Mouse (Mus musculus) embryonic facial prominence, embryonic 15.5 days (tissue): ENCODE measurements around the gene Ctcf. TPM values are rescaled to one million over a fixed set of nuclear protein-coding genes. Genes with fewer than 3 reads are reported as not detected.

Source experiments
- ATAC-seq: fragments of 200-750 bp; cut with Nextera tagmentation; 2 replicates; pipeline ENCODE4 v1.8.0; 2017; ENCODE audit warnings: low read depth, moderate TSS enrichment; ENCODE audit not compliant: insufficient number of reproducible peaks, low FRiP score, low TSS enrichment
- H3K27ac ChIP-seq: fragments of 300-500 bp; sonication (generic); replicated peaks from 2 replicates; pipeline ENCODE4 v1.5.1; 2015; ENCODE audit warnings: mild to moderate bottlenecking, inconsistent platforms
- H3K27me3 ChIP-seq: fragments of 300-500 bp; sonication (generic); 2 replicates; pipeline ENCODE4 v1.6.1; 2015; ENCODE audit warnings: inconsistent platforms
- H3K36me3 ChIP-seq: fragments of 300-500 bp; sonication (generic); 2 replicates; pipeline ENCODE4 v1.6.1; 2015; ENCODE audit warnings: mild to moderate bottlenecking, inconsistent platforms
- H3K4me1 ChIP-seq: fragments of 300-500 bp; sonication (generic); 2 replicates; pipeline ENCODE4 v1.6.1; 2015; ENCODE audit warnings: inconsistent platforms
- H3K4me2 ChIP-seq: fragments of 300-500 bp; sonication (generic); replicated peaks from 2 replicates; pipeline ENCODE4 v1.6.1; 2015; ENCODE audit warnings: mild to moderate bottlenecking, inconsistent platforms
- H3K4me3 ChIP-seq: fragments of 300-500 bp; sonication (generic); replicated peaks from 2 replicates; pipeline ENCODE4 v1.5.1; 2015; ENCODE audit warnings: mild to moderate bottlenecking, inconsistent platforms
- H3K9ac ChIP-seq: fragments of 300-500 bp; sonication (generic); 2 replicates; pipeline ENCODE4 v1.6.1; 2015; ENCODE audit warnings: inconsistent platforms
- H3K9me3 ChIP-seq: fragments of 300-500 bp; sonication (generic); replicated peaks from 2 replicates; pipeline ENCODE4 v1.6.1; 2016; ENCODE audit warnings: inconsistent platforms
- WGBS: fragments of 180-500 bp; shearing (Covaris S2); methylation state at CpG from one replicate; pipeline ENCODE4 v1.1.7; 2015; 5-methylcytosine and 5-hydroxymethylcytosine counted together
- polyA plus RNA-seq: library from polyadenylated mRNA; unstranded; fragments of >200 nt; fragmentation: Nextera tagmentation; extraction: Ambion mirVana; gene quantifications from 2 replicates; pipeline ENCODE4 v1.2.1, GENCODE M21; 2015

Gene Ctcf
- polyA plus RNA-seq, 1 experiment from 2014 or later = 122 TPM

- no peaks in the 10 kb centered on the region for H3K27me3 ChIP-seq
- H3K36me3 ChIP-seq = no peaks in the 10 kb centered on the region
- peak overlapping the region; percentile 82 for H3K4me3 ChIP-seq
- peak; percentile 59; the same call in 1 of the 2 replicates for ATAC-seq
- peak overlapping the region; percentile 89 for H3K27ac ChIP-seq
- peaks cover 22% of the 10 kb centered on the region for H3K4me1 ChIP-seq
- H3K9me3 ChIP-seq = no peaks in the 10 kb centered on the region
- WGBS = 2% methylated on average over 30 of the region's 30 CpGs
- peak overlapping the region; percentile 72 for H3K9ac ChIP-seq
- peak overlapping the region; percentile 93 for H3K4me2 ChIP-seq
Observed at GRCm38 (mm10) chr8:105606189-105607023, 30.0 kb upstream of the Ctcf start.

DNA sequence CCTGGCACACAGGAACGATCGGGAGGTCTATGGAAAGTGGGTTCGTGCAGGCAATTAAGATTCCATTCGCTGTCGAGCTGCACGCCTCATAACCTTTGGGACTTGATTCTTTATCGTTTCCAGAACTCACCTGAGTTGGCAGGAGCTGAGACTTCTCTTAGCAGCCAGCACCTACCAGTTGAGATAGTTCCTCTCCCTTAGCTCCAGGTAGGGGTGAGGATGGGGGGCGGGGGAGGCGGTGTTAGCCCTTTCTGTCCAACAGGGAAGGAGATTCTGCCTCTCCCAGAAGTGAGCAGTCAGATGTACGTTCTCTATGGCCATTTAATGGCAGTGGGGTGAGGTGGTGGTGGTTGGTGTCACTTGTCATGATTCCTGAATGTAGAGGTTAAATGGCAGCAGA is 29.3 kb upstream of the Ctcf start:
- WGBS = 7% methylated on average over 10 of the region's 10 CpGs
- peak overlapping the region; percentile 72; the same call in 1 of the 2 replicates for H3K9ac ChIP-seq
- ATAC-seq = no peak
- H3K4me1 ChIP-seq = peaks cover 22% of the 10 kb centered on the region
- peak overlapping the region; percentile 82 for H3K4me3 ChIP-seq
- peaks cover 5% of the 10 kb centered on the region; the same call in 1 of the 2 replicates for H3K27me3 ChIP-seq
- H3K27ac ChIP-seq = peak overlapping the region; percentile 89; the same call in 1 of the 2 replicates
- H3K4me2 ChIP-seq = peak overlapping the region; percentile 93
- no peaks in the 10 kb centered on the region for H3K36me3 ChIP-seq
- H3K9me3 ChIP-seq = no peaks in the 10 kb centered on the region

DNA sequence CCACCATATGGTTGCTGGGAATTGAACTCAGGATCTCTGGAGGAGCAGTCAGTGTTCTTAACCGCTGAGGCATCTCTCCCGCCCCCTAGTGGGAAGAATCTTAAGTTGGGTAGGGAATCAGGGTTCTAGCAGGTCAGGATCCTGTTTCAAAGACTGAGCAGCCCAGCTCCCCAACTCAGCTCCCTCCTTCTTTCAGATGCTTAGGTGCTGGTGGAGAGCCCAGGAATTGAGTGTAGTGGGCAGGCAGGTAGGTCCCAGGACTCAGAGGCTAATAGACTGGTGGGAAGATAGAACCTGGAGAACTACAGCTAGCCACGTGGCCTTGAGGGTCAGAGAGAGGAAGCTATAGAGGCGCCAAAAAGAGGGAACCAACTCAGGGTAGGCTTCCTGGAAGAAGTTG is 28.7 kb upstream of the Ctcf start:
- Histone ChIP-seq H3K4me1 (peaks cover 25% of the 10 kb centered on the region), H3K4me3 (no peak overlapping the region), H3K27me3 (peaks cover 11% of the 10 kb centered on the region; the same call in 1 of the 2 replicates), H3K9me3 (no peaks in the 10 kb centered on the region), H3K36me3 (no peaks in the 10 kb centered on the region), H3K9ac (no peak overlapping the region), H3K27ac (no peak overlapping the region), H3K4me2 (no peak overlapping the region)
- 27% methylated on average over 4 of the region's 4 CpGs for WGBS
- no peak for ATAC-seq

GRCm38 (mm10) chr8:105609355-105609754 is 27.0 kb upstream of the Ctcf start:
- Histone ChIP-seq H3K27me3 (peaks cover 11% of the 10 kb centered on the region; the same call in 1 of the 2 replicates), H3K36me3 (no peaks in the 10 kb centered on the region), H3K4me1 (peaks cover 39% of the 10 kb centered on the region), H3K27ac (no peak overlapping the region), H3K9me3 (no peaks in the 10 kb centered on the region), H3K4me3 (no peak overlapping the region), H3K4me2 (no peak overlapping the region), H3K9ac (no peak overlapping the region)
- ATAC-seq = no peak
- WGBS = 60% methylated on average over 2 of the region's 2 CpGs

GRCm38 (mm10) chr8:105609771-105610170 is 26.6 kb upstream of the Ctcf start:
- WGBS = 73% methylated on average over 4 of the region's 4 CpGs
- no peaks in the 10 kb centered on the region for H3K36me3 ChIP-seq
- no peak overlapping the region for H3K4me3 ChIP-seq
- no peak overlapping the region for H3K27ac ChIP-seq
- H3K4me2 ChIP-seq = no peak overlapping the region
- H3K4me1 ChIP-seq = peaks cover 43% of the 10 kb centered on the region
- peaks cover 11% of the 10 kb centered on the region; the same call in 1 of the 2 replicates for H3K27me3 ChIP-seq
- H3K9ac ChIP-seq = no peak overlapping the region
- H3K9me3 ChIP-seq = no peaks in the 10 kb centered on the region
- ATAC-seq = no peak

- no peak for ATAC-seq
- H3K4me2 ChIP-seq = no peak overlapping the region
- H3K9ac ChIP-seq = no peak overlapping the region
- H3K9me3 ChIP-seq = no peaks in the 10 kb centered on the region
- peaks cover 30% of the 10 kb centered on the region for H3K4me1 ChIP-seq
- no peak overlapping the region for H3K4me3 ChIP-seq
- peaks cover 11% of the 10 kb centered on the region; the same call in 1 of the 2 replicates for H3K27me3 ChIP-seq
- H3K27ac ChIP-seq = no peak overlapping the region
- 86% methylated on average over 9 of the region's 9 CpGs for WGBS
- peaks cover 18% of the 10 kb centered on the region for H3K36me3 ChIP-seq
Observed at GRCm38 (mm10) chr8:105611836-105612235, 24.5 kb upstream of the Ctcf start.

DNA sequence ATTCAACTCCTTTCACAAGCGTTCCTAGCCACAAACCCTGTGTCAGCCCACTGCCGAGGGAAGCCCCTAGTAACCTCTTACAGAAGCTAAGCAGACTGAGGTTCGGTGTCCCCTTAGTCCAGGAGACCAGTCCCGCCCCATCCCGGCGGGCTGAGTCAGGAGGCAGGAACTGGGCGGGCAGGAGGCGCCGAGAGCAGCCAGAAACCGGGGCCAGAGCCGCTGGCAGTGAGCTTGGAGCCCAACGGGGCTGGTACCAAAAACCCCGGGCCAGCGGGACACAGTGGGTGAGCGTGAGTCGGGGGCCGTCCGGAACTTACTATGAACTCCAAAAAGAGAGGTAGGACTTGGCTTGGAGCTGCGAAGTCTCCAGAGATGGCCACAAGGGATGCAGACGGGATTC is 23.3 kb upstream of the Ctcf start:
- Histone ChIP-seq H3K36me3 (peaks cover 30% of the 10 kb centered on the region), H3K4me3 (peak overlapping the region; percentile 55), H3K27ac (no peak overlapping the region), H3K9me3 (no peaks in the 10 kb centered on the region), H3K9ac (peak overlapping the region; percentile 15; the same call in 1 of the 2 replicates), H3K4me2 (peak overlapping the region; percentile 97), H3K4me1 (peaks cover 22% of the 10 kb centered on the region), H3K27me3 (peaks cover 11% of the 10 kb centered on the region; the same call in 1 of the 2 replicates)
- WGBS = 5% methylated on average over 20 of the region's 20 CpGs
- no peak for ATAC-seq

GRCm38 (mm10) chr8:105613830-105614511 is 22.4 kb upstream of the Ctcf start:
- peak; percentile 48 for ATAC-seq
- no peak overlapping the region for H3K27ac ChIP-seq
- peak overlapping the region; percentile 97 for H3K4me2 ChIP-seq
- 2% methylated on average over 50 of the region's 50 CpGs for WGBS
- H3K36me3 ChIP-seq = peaks cover 40% of the 10 kb centered on the region
- H3K27me3 ChIP-seq = peaks cover 11% of the 10 kb centered on the region; the same call in 1 of the 2 replicates
- H3K9ac ChIP-seq = peak overlapping the region; percentile 53
- peaks cover 22% of the 10 kb centered on the region for H3K4me1 ChIP-seq
- H3K4me3 ChIP-seq = peak overlapping the region; percentile 55
- no peaks in the 10 kb centered on the region for H3K9me3 ChIP-seq

DNA sequence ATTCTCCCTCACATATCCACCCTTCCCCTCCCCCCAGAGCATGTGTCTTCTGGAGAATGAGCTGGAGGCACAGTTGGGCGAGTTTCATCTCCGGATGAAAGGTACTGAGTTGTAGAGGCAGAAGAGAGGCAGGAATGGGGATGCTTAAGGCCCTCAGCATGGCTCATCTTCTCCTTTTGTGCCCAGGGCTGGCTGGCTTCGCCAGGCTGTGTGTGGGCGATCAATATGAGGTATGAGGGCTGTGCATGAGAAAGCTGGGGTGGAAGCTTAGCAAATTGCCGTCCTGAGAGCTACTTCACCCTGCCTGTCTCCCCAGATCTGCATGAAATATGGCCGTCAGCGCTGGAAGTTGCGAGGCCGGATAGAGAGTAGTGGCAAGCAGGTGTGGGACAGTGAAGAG is 20.4 kb upstream of the Ctcf start:
- Histone ChIP-seq H3K9ac (no peak overlapping the region), H3K36me3 (peaks cover 60% of the 10 kb centered on the region), H3K9me3 (no peaks in the 10 kb centered on the region), H3K4me3 (no peak overlapping the region), H3K27ac (no peak overlapping the region), H3K4me1 (peaks cover 22% of the 10 kb centered on the region), H3K4me2 (no peak overlapping the region), H3K27me3 (peaks cover 11% of the 10 kb centered on the region; the same call in 1 of the 2 replicates)
- ATAC-seq = no peak
- 88% methylated on average over 9 of the region's 9 CpGs for WGBS

GRCm38 (mm10) chr8:105617451-105618278 is 18.7 kb upstream of the Ctcf start:
- Histone ChIP-seq H3K4me3 (no peak overlapping the region), H3K36me3 (peaks cover 73% of the 10 kb centered on the region), H3K9ac (no peak overlapping the region), H3K9me3 (no peaks in the 10 kb centered on the region), H3K4me1 (peaks cover 28% of the 10 kb centered on the region), H3K27ac (no peak overlapping the region), H3K4me2 (no peak overlapping the region), H3K27me3 (no peaks in the 10 kb centered on the region)
- 87% methylated on average over 21 of the region's 21 CpGs for WGBS
- ATAC-seq = no peak

DNA sequence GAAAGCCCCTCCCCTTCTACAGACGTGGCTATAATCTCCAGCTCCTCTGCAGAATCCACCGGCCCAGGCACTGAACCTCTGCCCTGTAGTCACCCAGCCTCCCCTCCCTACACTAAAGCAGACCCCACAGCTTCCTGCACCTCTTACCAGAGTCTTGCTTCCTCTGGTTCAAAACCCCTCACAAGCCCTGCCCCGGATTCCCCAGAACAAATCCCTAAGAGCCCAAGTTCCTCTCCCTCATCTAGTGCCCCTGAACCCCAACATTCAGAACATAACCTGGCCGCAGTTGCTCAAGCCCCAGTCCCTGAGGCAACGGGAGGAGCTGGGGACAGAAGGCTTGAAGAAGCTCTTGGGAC is 18.1 kb upstream of the Ctcf start:
- H3K36me3 ChIP-seq = peaks cover 73% of the 10 kb centered on the region

More for the DNA sequence above, 18.1 kb upstream of the Ctcf start:
- Histone ChIP-seq H3K27me3 (no peaks in the 10 kb centered on the region), H3K4me1 (peaks cover 28% of the 10 kb centered on the region), H3K9me3 (no peaks in the 10 kb centered on the region), H3K27ac (no peak overlapping the region), H3K4me3 (no peak overlapping the region), H3K9ac (no peak overlapping the region), H3K4me2 (no peak overlapping the region)
- 91% methylated on average over 5 of the region's 5 CpGs for WGBS
- ATAC-seq = no peak
